Mouse (Mus musculus): ENCODE results near the gene Il12rb1. TPM values are rescaled to one million over a fixed set of nuclear protein-coding genes. Genes with fewer than 3 reads are reported as not detected.
"Not testable (repeated sequence)": the region's sequence is repeated elsewhere in the genome, so short reads cannot be mapped to it uniquely, and the experiment has no call there.

Gene Il12rb1
- total RNA-seq, 2 experiments from 2014 or later = 0.07 TPM; not detected in 1

DNA sequence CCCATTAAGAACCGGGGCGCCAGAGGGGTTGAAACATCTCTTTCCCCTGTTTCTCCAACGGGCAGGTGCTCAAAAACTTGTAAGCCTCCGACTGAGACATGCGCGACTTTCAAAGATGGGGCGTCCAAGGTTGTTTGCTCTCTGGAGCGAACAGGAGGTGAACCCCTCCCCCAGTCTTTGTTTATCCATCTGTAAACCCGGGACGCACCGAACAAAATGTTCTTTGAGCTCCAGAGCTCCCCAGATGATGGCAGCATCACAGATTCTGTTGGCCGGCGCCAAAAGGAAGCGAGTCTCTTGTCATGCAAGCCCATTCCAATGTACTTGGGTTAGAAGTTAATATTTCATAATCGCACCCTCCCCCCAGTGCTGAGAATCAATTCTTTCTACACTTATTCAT lies 10.0 kb upstream of the Il12rb1 start:
- peak; percentile 75 for DNase-seq (ENCODE audit: low spot score)

DNA sequence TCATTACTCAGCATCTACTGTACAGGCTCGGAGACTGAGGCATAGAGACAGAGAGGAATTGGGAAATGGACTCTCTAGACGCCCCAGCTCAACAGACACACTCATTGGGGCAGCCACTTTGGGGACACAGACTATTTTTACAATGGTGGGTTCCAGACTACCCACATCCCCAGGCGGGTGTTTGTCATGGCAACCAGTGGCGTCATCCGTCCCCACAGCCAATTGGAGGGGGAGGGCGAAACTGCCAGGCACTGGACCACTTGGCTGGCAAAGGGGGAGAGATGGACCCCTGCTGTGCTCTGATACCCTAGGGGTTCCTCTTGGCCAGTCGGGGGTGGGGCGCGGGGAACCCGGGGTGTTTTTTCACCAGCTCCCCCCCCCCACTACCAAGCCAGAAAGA lies 7.6 kb upstream of the Il12rb1 start:
- no peak for DNase-seq (ENCODE audit: low spot score)

DNA sequence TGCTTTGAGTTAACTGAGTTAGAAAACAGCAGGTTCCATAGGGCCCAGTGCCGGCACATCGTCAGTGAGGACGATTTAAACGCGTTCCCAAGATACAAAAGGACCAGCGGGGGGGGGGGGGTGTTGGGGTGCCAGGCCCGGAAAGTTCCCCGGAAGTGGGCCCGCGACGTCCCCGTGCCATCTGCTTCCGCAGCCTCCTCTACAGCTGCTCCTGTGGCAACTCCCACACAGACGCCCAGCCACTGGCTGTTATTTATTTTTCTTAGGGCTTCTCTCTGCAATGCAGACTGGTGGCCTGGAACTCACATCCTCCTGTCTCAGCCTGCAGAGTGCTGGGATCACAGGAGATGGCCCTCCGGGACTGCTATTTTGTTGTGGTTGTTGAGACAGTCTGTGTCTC lies 7.1 kb upstream of the Il12rb1 start:
- no peak for DNase-seq (ENCODE audit: low spot score)

DNA sequence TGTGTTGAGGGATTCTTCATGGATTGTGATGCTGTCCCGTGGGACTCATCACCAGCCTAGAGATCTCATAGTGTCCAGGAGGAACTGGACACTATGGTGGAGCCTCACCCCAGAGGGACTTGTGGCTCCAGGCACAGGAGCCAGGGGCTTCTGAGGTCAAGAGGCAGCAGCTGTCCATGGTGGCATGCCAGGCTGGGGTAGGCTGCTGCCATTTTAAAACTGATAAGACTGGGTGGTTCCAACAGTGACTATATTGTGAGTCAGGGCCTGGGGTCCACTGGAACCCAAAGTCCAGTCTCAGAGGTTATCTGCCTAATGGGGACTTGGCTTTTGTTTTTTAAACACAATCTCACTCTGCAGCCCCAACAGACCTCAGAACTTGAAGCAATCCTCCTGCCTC lies 6.4 kb upstream of the Il12rb1 start:
- no peak for DNase-seq (ENCODE audit: low spot score)

DNA sequence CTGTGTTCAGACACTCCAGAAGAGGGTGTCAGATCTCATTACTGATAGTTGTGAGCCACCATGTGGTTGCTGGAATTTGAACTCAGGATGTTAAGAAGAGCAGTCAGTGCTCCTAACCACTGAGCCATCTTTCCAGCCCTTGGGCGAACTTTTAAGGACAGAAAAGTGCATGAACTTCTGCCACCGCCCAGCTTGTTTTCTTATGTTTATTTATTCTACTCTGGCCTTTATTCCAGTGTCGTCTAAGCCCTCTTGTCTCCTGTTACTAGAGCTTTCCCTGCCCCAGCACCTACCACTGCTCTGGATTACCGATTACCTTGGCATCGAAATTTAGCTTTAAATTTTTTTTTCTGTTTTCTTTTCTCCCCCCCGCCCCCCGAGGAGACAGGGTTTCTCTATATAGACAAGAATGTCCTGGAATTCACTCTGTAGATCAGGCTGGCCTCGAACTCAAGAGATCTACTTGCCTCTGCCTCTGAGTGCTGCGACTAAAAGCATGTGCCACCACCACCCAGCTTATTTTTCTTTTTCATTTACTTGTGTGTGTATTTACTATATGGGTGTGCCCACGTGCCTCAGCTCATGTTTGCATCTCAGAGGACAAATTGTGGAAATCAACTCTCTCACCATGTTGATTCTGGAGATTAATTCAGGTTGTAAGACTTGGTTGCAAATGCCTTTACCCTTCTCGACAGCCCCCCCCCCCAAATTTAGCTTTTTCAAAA lies 5.3 kb upstream of the Il12rb1 start:
- DNase-seq (ENCODE audit: low spot score) = no peak

DNA sequence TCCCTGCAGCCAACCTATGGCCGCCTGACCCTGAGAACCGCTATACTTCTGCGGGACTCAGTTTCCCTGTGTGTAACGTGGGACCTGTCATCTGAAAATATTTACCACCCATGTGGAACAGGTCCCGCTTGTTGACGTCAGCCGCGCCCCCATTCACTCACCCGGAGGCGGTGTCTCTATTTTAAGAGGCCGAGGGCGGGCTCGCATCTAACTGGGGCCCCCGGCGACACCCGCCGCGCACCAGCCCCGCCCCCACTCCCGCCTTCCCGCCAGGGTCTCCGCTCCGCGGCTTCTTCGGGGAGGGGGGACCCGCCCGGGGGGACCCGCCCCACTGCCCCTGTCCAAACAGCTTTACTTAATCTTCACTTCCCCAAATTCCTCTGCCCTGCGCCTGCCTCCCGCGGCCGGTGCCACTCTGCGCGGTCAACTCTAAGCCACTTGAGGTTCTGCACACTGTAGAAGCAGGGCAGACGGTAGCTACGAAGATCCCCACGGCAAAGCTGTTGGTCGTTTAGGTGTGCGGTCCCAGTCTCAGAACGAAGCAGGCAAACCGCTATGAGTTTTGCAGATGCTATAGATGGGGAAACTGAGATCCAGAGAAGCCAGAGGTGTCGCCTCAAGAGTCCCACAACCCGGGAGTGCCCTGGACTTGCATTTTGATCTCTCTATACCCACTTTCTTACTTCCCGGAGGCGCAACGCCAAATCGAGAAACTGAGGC lies 4.3 kb upstream of the Il12rb1 start:
- DNase-seq (ENCODE audit: low spot score) = peak; percentile 47

DNA sequence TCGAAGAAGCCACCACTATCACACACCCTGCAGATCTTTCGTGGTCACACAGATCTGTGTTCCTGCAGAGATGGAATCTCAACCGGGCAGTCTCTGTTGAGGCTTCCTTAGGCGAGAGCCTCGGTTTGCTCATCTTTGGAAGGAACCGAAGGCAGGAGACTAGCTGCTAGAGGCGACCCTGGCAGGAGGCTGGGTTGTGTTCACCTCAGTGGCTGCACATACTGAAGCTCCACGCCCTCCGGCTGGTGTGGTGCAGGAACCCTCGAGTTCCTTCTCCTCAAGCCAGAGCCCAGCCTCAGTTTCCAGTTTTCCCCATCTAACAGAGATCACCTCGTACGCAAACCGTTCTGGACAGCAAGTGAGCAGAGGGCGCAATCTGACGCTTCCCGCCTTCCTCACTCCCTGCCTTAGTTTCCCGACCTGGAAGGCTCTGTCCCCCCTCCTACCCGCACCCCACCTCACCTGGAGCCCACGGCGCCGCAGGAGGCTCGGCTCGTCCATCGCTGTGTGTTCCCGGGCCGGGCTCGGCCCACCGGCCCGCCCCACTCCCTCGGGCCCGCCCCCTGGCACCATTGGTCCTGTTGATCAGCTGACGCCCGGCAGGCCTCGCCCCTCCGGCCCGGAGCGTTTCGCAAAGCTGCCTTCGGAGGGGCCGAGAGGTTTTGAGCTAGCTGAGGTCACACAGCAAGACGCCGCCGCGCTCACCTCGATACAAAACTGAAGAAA lies 3.6 kb upstream of the Il12rb1 start, which contains the start of gene Mast3:
TSS of gene Mast3 (minus strand) at position 574 of the 726 bp plus-strand sequence.
- peak; percentile 89 for DNase-seq (ENCODE audit: low spot score)

DNA sequence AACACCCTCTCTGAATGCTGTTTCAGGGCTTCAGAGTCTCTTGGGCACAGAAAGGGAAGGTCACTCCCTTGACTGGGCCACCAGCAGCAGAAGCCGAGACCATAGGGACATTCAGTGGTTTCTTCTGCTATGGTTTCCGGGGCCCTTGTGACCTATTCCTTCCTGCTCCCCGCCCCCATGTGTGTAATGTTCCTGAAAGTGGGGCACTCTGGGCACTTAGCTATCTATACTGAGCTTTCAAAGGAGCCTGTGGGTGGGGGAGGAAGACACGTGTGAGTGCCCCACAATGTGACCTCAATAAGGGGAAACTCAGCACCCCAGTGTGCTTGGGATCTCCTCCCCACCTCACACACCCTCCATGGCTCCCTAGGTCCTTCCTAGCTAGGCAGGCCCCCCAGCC lies 1.7 kb upstream of the Il12rb1 start:
- DNase-seq (ENCODE audit: low spot score) = no peak

DNA sequence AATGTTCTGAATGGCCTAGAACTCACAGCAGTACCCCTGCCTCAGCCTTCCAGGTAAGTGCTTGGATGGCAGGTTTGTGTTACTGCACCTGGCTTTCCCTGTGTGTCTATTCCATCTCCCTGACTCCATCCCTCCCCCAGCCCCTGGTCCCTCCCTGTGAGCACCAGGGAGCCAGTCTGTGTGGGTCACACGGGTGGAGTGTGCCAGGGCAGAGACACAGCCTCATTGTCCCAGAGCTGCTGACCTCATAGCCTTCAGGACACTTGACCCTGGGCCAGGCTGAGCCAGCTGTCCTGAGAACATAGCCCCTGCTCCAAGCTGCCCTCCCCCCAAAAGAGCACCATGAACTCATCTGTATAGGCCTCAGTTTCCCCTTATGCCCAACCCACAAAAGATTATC lies 945 bp upstream of the Il12rb1 start:
- no peak for DNase-seq (ENCODE audit: low spot score)

DNA sequence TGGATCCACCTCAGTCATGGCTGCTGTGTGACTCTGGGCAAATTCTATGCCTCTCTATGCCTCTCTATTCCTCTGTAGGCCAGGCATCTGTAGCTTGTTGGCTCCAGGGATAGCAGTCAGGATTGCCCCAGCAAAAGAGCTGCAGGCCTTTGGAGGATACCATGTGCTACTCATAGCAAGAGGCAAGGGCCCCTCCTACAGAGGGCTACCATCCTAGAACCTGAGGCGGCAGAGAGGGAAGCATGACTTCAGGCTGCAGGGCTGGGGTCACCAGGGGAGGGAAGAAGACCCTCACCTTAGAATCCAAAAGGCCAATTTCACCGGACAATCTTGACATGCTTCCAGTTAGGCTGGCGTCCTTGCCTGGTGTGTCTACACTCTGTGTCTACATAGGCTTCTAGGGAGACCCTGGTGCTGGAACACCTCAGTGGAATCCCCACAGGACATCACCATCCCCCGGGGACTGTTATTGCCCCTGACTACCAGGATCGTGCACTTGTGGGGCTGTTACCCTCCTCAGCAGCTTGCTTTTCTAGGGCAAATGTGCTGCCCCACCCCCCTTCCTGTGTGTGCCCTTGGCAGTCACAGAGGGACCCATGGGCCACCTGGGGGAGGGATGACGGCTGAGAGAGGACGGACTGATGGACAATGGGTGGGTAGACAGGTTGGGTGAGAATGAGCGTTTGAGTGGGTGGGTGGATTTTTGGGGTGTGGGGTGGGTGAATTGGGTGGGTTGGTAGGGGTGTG lies 879 bp downstream of the Il12rb1 start:
- DNase-seq (ENCODE audit: low spot score) = no peak

DNA sequence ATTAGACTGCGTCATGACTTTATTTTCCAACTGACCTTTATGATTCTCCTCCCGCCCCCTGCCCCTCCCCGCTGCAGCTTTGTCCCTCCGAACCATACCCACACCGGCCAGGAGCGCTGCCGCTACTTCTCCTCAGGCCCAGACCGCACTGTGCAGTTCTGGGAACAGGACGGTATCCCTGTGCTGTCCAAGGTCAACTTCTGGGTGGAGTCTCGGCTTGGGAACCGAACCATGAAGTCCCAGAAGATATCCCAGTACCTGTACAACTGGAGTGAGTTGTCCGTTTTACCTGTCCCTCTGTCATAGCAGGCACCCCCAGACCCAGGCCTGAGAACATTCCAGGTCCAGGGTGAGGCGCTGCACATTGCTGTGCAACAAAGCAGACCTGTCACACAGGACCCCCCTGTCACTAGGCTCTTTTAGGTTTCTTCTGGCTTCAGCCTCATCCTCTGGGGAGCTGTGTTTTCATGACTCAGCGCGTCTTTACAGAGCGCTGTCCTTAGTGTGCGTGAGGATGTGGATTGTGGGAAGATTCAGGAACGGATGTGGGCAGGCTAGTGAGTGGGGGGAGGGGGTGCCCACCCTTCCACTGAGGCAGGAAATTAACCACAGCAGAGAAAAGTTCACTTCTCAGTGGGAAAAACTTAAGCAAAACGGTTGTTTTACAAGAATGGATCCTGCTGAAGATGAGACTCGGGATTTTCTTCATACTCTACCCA lies 2.9 kb downstream of the Il12rb1 start:
- DNase-seq (ENCODE audit: low spot score) = no peak

DNA sequence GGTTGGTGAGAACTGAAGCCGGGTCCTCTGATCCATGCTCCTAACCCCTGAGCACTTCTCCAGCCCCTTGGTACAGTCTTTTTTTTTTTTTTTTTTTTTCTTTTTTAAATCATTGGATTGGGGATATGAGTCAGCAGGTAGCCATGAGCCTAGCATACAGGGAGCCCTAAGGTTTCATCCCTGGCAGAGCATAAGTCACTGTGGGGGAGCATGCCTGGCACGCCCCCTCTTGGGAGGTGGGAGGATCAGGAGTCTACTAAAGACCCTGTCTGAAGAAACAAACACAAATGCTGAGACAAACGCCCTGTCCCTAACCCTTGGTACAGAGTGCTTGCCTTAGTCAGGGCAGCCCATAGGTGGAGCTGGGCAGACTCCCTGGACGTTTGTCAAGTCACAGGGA lies 3.8 kb downstream of the Il12rb1 start:
- no peak for DNase-seq (ENCODE audit: low spot score)

DNA sequence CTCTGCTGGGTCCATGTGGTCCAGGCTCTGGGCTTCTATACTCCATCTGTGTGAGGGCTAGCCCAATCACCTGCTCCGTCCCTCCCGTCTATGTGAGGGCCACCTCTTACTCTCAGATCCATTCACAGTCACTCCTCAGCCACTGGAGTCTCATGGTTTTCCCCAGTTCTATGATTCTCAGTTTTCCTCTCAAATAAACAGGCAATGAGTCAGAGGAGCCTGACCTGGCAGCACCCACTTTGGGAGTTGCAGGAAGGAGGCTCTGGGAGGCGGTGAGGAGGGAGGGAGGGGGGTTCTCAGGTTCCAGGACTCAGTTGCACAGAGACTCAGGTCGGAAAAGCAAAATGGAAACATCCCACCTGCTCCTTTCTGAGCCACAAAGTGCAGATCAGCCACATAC lies 4.6 kb downstream of the Il12rb1 start:
- no peak for DNase-seq (ENCODE audit: low spot score)

DNA sequence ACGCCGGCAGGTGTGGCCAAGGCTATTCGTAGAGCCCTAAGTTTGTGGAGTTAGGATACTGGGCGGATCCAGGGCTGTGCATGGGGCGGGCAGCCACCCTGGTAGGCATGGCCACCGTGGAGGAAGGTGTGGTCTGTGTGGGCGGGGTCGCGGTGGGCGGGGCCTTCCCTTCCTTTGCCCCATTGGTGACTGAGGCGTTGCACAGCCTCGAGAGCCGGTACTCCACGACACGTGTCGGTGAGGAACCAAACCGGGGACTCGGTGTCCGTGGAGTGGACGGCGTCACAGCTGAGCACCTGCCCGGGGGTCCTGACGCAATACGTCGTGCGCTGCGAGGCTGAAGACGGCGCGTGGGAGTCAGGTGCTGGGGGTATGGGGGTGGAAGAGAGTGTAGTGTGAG lies 8.4 kb downstream of the Il12rb1 start:
- peak; percentile 59 for DNase-seq (ENCODE audit: low spot score)

DNA sequence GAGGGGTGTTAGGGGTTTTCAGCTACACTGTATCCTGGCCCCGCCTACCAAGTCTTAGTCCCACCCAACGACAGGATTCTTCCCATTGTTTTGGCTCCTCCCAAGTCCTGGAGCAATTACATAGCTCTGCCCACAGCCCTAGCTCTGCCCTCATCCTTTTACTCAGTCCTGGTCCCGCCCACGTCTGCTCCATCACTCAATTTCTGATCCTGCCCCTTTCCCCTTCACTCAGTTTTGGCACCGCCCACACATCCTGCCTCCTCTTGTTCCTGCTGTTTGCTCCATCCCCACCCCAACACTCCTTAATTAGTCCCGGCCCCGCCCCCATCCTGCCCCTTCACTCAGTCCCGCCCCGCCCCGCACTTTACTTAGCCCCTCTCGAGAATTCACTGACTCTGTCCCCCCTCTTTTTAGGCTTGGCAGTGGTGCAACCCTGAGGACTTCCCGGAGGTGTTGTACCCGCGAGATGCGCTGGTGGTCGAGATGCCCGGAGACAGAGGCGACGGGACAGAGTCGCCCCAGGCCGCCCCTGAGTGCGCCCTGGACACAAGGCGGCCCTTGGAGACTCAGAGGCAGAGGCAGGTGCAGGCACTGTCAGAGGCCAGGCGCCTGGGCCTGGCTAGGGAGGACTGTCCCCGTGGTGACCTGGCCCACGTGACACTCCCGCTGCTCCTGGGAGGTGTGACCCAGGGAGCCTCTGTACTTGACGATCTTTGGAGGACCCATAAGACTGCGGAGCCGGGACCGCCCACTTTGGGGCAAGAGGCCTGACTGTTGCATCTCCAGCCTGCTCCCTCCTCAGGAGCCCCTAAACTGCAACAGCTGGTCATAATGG lies 12.1 kb downstream of the Il12rb1 start:
- peak; percentile 73 for DNase-seq (ENCODE audit: low spot score)

DNA sequence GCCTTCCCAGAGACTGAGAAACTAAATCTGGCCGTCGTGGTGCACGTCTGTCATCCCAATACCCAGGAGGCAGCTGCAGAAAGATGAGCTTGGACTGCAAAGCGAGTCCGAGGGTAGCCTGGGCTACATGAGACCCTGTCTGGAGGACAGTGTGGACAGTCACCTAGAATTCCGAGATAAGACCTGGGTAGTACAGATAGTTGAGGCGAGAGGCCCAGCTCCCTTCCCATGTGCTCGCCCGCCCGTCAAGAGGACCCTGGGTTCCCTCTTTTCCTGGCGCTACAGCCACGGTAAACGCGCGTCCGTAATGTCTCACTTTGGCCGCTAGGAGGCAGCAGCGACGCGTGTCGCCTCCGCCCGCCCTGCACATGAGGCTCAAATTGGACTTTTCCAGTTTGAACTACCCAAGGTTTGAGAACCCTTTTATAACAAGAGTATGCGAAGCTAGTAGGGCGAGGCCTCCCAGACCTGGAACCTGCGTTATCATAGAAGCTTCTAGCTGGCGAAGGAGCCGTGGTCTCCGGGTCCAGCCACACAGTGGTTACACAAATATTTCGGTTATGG lies 13.2 kb downstream of the Il12rb1 start:
- peak; percentile 80 for DNase-seq (ENCODE audit: low spot score)

DNA sequence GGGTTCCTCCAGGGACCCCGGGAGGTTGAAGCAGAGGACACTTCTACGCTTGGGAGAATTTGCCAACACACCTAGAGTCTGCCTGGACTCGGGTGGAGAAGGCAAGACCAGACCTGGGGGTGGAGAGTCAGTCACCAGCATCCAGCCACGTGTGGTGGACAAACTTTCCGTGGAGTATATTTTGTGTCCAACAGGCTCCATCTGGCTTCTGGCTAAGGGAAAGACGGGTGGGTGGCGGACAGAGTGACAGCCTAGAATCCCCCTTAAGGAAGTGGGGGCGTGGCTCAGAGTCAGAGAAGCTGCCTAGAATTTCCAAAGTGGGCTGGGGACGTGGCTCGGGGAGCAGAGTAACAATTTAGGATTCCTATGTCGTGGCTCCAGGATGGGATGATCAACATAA lies 13.7 kb downstream of the Il12rb1 start:
- no peak for DNase-seq (ENCODE audit: low spot score)

DNA sequence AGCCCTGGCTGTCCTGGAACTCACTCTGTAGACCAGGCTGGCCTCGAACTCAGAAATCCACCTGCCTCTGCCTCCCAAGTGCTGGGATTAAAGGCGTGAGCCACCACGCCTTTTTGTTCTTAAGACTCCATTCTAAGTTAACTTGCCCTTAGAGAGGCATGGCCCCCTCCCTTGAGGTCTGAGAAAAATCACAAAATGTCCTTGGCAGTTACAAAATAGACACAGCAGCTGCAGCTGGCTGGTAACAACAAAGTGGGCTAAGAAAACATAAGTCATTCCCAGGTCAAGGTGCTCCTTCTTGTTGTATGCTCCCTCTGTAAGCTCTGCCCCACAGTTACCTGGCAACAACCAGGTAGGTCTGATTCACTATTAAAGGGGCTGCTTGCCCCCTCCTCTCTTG lies 14.3 kb downstream of the Il12rb1 start:
- DNase-seq (ENCODE audit: low spot score) = not testable (repeated sequence)

DNA sequence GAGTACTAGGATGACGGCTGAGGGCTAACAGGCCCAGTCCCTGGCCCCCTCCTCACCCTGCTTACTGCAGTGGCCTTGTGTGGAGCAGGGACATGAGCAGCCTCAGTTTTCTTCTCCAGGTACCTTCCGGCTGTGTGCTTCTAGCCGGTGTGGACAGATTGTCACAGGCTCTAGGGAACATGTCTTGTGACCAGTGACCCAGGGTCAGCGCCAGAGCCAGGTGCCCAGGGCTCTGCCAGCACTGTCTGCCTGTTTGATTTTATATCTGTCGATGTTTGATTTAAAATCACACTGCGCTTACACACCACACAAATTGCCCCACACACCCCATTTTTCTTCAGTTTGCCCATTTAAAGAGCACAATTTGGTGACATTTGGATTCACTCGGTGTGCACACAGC lies 15.6 kb downstream of the Il12rb1 start:
- peak; percentile 61 for DNase-seq (ENCODE audit: low spot score)

DNA sequence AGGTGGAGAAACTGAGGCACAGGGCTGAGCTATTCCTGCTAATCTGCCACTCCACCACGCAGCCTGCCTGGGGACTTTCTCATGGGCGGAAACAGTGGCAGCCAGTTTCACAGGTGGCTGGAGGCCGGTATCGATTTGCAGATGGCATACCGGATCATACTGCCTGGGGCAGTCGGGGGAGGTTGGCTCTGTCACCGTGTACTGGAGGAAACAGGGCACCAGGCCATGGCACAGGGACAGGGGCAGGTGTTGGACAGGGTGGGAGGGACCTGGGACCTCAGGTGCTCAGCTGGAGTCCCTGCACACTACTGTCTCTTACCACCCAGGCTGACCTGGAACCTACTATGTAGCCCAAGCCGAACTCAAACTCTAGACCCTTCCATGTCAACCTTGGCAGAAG lies 17.6 kb downstream of the Il12rb1 start:
- peak; percentile 73 for DNase-seq (ENCODE audit: low spot score)
